Mouse (Mus musculus) olfactory bulb, adult 2 months (tissue): ENCODE results near the gene Pml.

ENCODE experiments used
- CTCF ChIP-seq: fragments of 200-500 bp; IDR thresholded peaks from 2 replicates; pipeline ENCODE4 v1.5.1; 2012; ENCODE audit warnings: low read depth, mild to moderate bottlenecking, low read length, moderate library complexity; ENCODE audit not compliant: insufficient read depth
- POLR2A ChIP-seq: fragments of 200-500 bp; IDR thresholded peaks from 2 replicates; pipeline ENCODE4 v1.6.1; 2012; ENCODE audit warnings: mild to moderate bottlenecking, low read depth, low read length, moderate library complexity; ENCODE audit not compliant: insufficient read depth

DNA sequence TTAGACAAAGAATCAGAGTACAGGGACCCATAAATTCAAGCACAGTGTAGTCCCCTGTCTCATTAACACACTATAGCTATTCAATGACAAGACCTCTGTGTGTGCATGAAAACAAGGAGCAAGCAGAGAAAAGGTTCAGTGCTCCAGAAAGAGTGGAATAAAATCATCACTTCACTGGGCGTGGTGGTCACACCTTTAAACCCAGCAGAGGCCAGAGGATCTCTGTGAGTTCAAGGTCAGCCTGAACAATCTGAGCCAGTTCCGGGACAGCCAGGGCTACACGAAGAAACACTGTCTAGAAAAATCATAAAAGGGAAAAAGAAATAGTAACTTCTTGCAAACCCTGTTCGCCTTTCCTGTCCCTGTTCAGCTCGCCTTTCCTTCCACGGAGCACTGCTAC is 5.9 kb downstream of the Pml start:
- TF ChIP-seq CTCF (no peak), POLR2A (no peak)
